Mouse (Mus musculus): Measurements from ENCODE around the gene Thy1. TPM values are rescaled to one million over a fixed set of nuclear protein-coding genes. Genes with fewer than 3 reads are reported as not detected.

Thy1 gene
- total and polyA plus RNA-seq, 3 experiments = 1.5 to 24.0 TPM; not detected in 1

DNA sequence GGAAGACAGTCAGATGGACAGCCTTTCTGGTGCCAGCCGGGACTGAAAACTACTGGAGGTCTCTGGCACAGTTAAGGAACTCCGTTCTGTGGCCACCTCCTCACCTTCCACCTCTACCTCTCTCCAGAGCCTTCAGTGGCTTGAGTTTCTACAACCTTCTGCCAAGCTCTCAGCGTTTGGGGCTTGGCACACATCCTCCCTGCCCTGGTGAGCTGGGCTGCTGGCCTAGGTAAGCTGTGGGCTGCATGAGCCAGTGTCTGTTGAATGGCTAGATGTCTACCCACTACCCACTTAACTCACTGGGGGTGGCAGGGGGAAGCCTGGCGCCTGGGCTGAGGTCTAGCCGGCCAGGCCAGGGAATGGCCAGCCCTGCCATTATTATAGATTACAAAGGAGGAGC lies 29.9 kb downstream of the Thy1 start:
- Histone ChIP-seq H3K27me3 (ENCODE audit: control insufficient read depth in 1 of 2, insufficient read depth in 2 of 2, low read length in 2 of 2) (no peaks in the 10 kb centered on the region), H3K9ac (ENCODE audit: control insufficient read depth, low read depth, low read length, poor library complexity, severe bottlenecking) (no peak overlapping the region), H3K36me3 (ENCODE audit: control insufficient read depth in 1 of 2, insufficient read depth in 2 of 2, low read length in 2 of 2) (no peaks in the 10 kb centered on the region), H3K4me3 (ENCODE audit: control insufficient read depth in 1 of 2, insufficient read depth in 1 of 2, low read depth in 2 of 2, low read length in 2 of 2) (no peak overlapping the region), H3K9me3 (replicated peaks; ENCODE audit: insufficient read depth, low read length) (no peaks in the 10 kb centered on the region), H3K4me1 (ENCODE audit: control insufficient read depth in 1 of 2, insufficient read depth in 2 of 2, low read length in 2 of 2) (0 out of 4 replicates have a peak, but pooled peaks cover 0 to under 1% of the 10 kb centered on the region in 2 experiments), H3K27ac (ENCODE audit: control insufficient read depth, low read depth, low read length) (no peak overlapping the region), H3K79me2 (ENCODE audit: control insufficient read depth, insufficient read depth, low read length, poor library complexity) (no peaks in the 10 kb centered on the region)
- TF ChIP-seq BHLHE40 (IDR thresholded peaks at IDR 0.05; ENCODE audit: borderline replicate concordance, low read depth, low read length) (no peak), SIN3A (IDR thresholded peaks at IDR 0.05; ENCODE audit: low read length) (no peak), CTCF (IDR thresholded peaks at IDR 0.05 in 2 of 3, conservative IDR thresholded peaks at IDR 0.05 in 1 of 3; ENCODE audit: control insufficient read depth in 1 of 3, insufficient read depth in 1 of 3, low read depth in 2 of 3, low read length in 3 of 3, poor library complexity in 1 of 3, severe bottlenecking in 1 of 3) (no peak), TCF12 (IDR thresholded peaks at IDR 0.05; ENCODE audit: low read depth, low read length) (no peak), NRF1 (IDR thresholded peaks at IDR 0.05; ENCODE audit: insufficient read depth, low read depth, low read length, poor library complexity, severe bottlenecking) (no peak), MAX (IDR thresholded peaks at IDR 0.05; ENCODE audit: low read length) (no peak), GABPA (IDR thresholded peaks at IDR 0.05; ENCODE audit: low read depth, low read length) (no peak), SMC3 (IDR thresholded peaks at IDR 0.05; ENCODE audit: low read depth, low read length) (no peak), RCOR1 (IDR thresholded peaks at IDR 0.05; ENCODE audit: low read depth, low read length) (no peak)
- no peak for DNase-seq (ENCODE audit: low read depth, low spot score)

- Histone ChIP-seq H3K9me3 (replicated peaks; ENCODE audit: insufficient read depth, low read length) (no peaks in the 10 kb centered on the region), H3K4me1 (ENCODE audit: control insufficient read depth in 1 of 2, insufficient read depth in 2 of 2, low read length in 2 of 2) (peaks cover 0 to 9% of the 10 kb centered on the region in 2 experiments; a peak in 2 of 4 replicates), H3K9ac (ENCODE audit: control insufficient read depth, low read depth, low read length, poor library complexity, severe bottlenecking) (no peak overlapping the region), H3K27me3 (ENCODE audit: control insufficient read depth in 1 of 2, insufficient read depth in 2 of 2, low read length in 2 of 2) (no peaks in the 10 kb centered on the region), H3K27ac (ENCODE audit: control insufficient read depth, low read depth, low read length) (no peak overlapping the region), H3K79me2 (ENCODE audit: control insufficient read depth, insufficient read depth, low read length, poor library complexity) (no peaks in the 10 kb centered on the region), H3K4me3 (ENCODE audit: control insufficient read depth in 1 of 2, insufficient read depth in 1 of 2, low read depth in 2 of 2, low read length in 2 of 2) (no peak overlapping the region), H3K36me3 (ENCODE audit: control insufficient read depth in 1 of 2, insufficient read depth in 2 of 2, low read length in 2 of 2) (peaks cover 0 to 3% of the 10 kb centered on the region in 2 experiments; a peak in 1 of 4 replicates)
- TF ChIP-seq NRF1 (IDR thresholded peaks at IDR 0.05; ENCODE audit: insufficient read depth, low read depth, low read length, poor library complexity, severe bottlenecking) (no peak), TCF12 (IDR thresholded peaks at IDR 0.05; ENCODE audit: low read depth, low read length) (no peak), TAL1 (IDR thresholded peaks at IDR 0.05; ENCODE audit: low read length) (no peak), SMC3 (IDR thresholded peaks at IDR 0.05; ENCODE audit: low read depth, low read length) (peak; percentile 60), RCOR1 (IDR thresholded peaks at IDR 0.05; ENCODE audit: low read depth, low read length) (no peak), SIN3A (IDR thresholded peaks at IDR 0.05; ENCODE audit: low read length) (no peak), NELFE (IDR thresholded peaks at IDR 0.05; ENCODE audit: low read depth, low read length) (no peak), RAD21 (IDR thresholded peaks at IDR 0.05; ENCODE audit: low read depth, low read length) (peak; percentile 70), ETS1 (IDR thresholded peaks at IDR 0.05; ENCODE audit: low read depth, low read length) (no peak), CTCF (IDR thresholded peaks at IDR 0.05 in 2 of 3, conservative IDR thresholded peaks at IDR 0.05 in 1 of 3; ENCODE audit: control insufficient read depth in 1 of 3, insufficient read depth in 1 of 3, low read depth in 2 of 3, low read length in 3 of 3, poor library complexity in 1 of 3, severe bottlenecking in 1 of 3) (peak; percentile 73 to 82 (median 82)), MEF2A (IDR thresholded peaks at IDR 0.05; ENCODE audit: extremely low read depth, insufficient replicate concordance, low read depth, low read length, poor library complexity, severe bottlenecking) (no peak), GABPA (IDR thresholded peaks at IDR 0.05; ENCODE audit: low read depth, low read length) (no peak)
- peak; percentile 85 for DNase-seq (ENCODE audit: low read depth, low spot score)
Observed at GRCm38 (mm10) chr9:44074395-44075275, 31.5 kb downstream of the Thy1 start.
